Mouse (Mus musculus): ENCODE measurements around the gene Ppp2r1b. TPM values are rescaled to one million over a fixed set of nuclear protein-coding genes. Genes with fewer than 3 reads are reported as not detected.
"Not testable (repeated sequence)": the region's sequence is repeated elsewhere in the genome, so short reads cannot be mapped to it uniquely, and the experiment has no call there.

Gene Ppp2r1b
- polyA plus RNA-seq, 1 experiment from 2014 or later, result 49.0 TPM

GRCm38 (mm10) chr9:50818050-50818449, 27.1 kb upstream of the Ppp2r1b start:
- whole genome bisulfite sequencing, result 87% methylated on average over 6 of the region's 6 CpGs
- Histone ChIP-seq H3K4me2 (no peak overlapping the region), H3K4me1 (no peaks in the 10 kb centered on the region), H3K36me3 (peaks cover 45% of the 10 kb centered on the region), H3K4me3 (no peak overlapping the region), H3K9ac (no peak overlapping the region), H3K9me3 (no peaks in the 10 kb centered on the region), H3K27me3 (no peaks in the 10 kb centered on the region), H3K27ac (no peak overlapping the region)
- ATAC-seq (ENCODE audit: insufficient number of reproducible peaks, low FRiP score, low TSS enrichment, low read depth), result no peak

GRCm38 (mm10) chr9:50819716-50820115, 25.4 kb upstream of the Ppp2r1b start:
- WGBS, result 80% methylated on average over 6 of the region's 6 CpGs

GRCm38 (mm10) chr9:50821651-50822050, 23.4 kb upstream of the Ppp2r1b start:
- H3K4me2 ChIP-seq, result no peak overlapping the region
- peaks cover 38% of the 10 kb centered on the region for H3K36me3 ChIP-seq
- H3K4me1 ChIP-seq, result no peaks in the 10 kb centered on the region
- no peak overlapping the region for H3K4me3 ChIP-seq
- H3K9me3 ChIP-seq, result no peaks in the 10 kb centered on the region
- ATAC-seq (ENCODE audit: insufficient number of reproducible peaks, low FRiP score, low TSS enrichment, low read depth), result no peak
- WGBS, result 90% methylated on average over 6 of the region's 6 CpGs
- H3K27ac ChIP-seq, result no peak overlapping the region
- H3K27me3 ChIP-seq, result no peaks in the 10 kb centered on the region
- H3K9ac ChIP-seq, result no peak overlapping the region

More at GRCm38 (mm10) chr9:50819716-50820115, 25.4 kb upstream of the Ppp2r1b start:
- Histone ChIP-seq H3K9ac (no peak overlapping the region), H3K27me3 (no peaks in the 10 kb centered on the region), H3K9me3 (no peaks in the 10 kb centered on the region), H3K4me2 (no peak overlapping the region), H3K4me3 (no peak overlapping the region), H3K4me1 (no peaks in the 10 kb centered on the region), H3K27ac (no peak overlapping the region), H3K36me3 (peaks cover 42% of the 10 kb centered on the region)
- ATAC-seq (ENCODE audit: insufficient number of reproducible peaks, low FRiP score, low TSS enrichment, low read depth), result no peak

- no peak overlapping the region for H3K9ac ChIP-seq
- H3K27me3 ChIP-seq, result no peaks in the 10 kb centered on the region
- H3K4me3 ChIP-seq, result no peak overlapping the region
- ATAC-seq (ENCODE audit: insufficient number of reproducible peaks, low FRiP score, low TSS enrichment, low read depth), result no peak
- no peaks in the 10 kb centered on the region for H3K4me1 ChIP-seq
- no peak overlapping the region for H3K4me2 ChIP-seq
- no peaks in the 10 kb centered on the region for H3K9me3 ChIP-seq
- H3K27ac ChIP-seq, result no peak overlapping the region
- WGBS, result 91% methylated on average over 5 of the region's 5 CpGs
- peaks cover 32% of the 10 kb centered on the region for H3K36me3 ChIP-seq
Measured at GRCm38 (mm10) chr9:50822216-50822615, 22.9 kb upstream of the Ppp2r1b start.

- H3K9me3 ChIP-seq, result no peaks in the 10 kb centered on the region
- no peak overlapping the region for H3K4me2 ChIP-seq
- 86% methylated on average over 11 of the region's 11 CpGs for WGBS
- ATAC-seq (ENCODE audit: insufficient number of reproducible peaks, low FRiP score, low TSS enrichment, low read depth), result no peak
- no peaks in the 10 kb centered on the region for H3K27me3 ChIP-seq
- H3K4me3 ChIP-seq, result no peak overlapping the region
- peaks cover 37% of the 10 kb centered on the region for H3K36me3 ChIP-seq
- no peak overlapping the region for H3K9ac ChIP-seq
- no peaks in the 10 kb centered on the region for H3K4me1 ChIP-seq
- H3K27ac ChIP-seq, result no peak overlapping the region
Measured at GRCm38 (mm10) chr9:50823779-50824453, 21.2 kb upstream of the Ppp2r1b start.

- no peak overlapping the region for H3K9ac ChIP-seq
- no peak overlapping the region for H3K27ac ChIP-seq
- H3K4me3 ChIP-seq, result no peak overlapping the region
- no peaks in the 10 kb centered on the region for H3K27me3 ChIP-seq
- no peaks in the 10 kb centered on the region for H3K4me1 ChIP-seq
- 86% methylated on average over 5 of the region's 5 CpGs for WGBS
- H3K9me3 ChIP-seq, result no peaks in the 10 kb centered on the region
- H3K36me3 ChIP-seq, result peaks cover 11% of the 10 kb centered on the region; the same call in 1 of the 2 replicates
- no peak for ATAC-seq (ENCODE audit: insufficient number of reproducible peaks, low FRiP score, low TSS enrichment, low read depth)
- no peak overlapping the region for H3K4me2 ChIP-seq
Measured at GRCm38 (mm10) chr9:50831514-50831913, 13.6 kb upstream of the Ppp2r1b start.

GRCm38 (mm10) chr9:50832162-50832561, 12.9 kb upstream of the Ppp2r1b start:
- Histone ChIP-seq H3K4me1 (no peaks in the 10 kb centered on the region), H3K27me3 (no peaks in the 10 kb centered on the region), H3K9me3 (no peaks in the 10 kb centered on the region), H3K4me2 (no peak overlapping the region), H3K27ac (no peak overlapping the region), H3K4me3 (no peak overlapping the region), H3K9ac (no peak overlapping the region), H3K36me3 (peaks cover 11% of the 10 kb centered on the region; the same call in 1 of the 2 replicates)
- no peak for ATAC-seq (ENCODE audit: insufficient number of reproducible peaks, low FRiP score, low TSS enrichment, low read depth)
- 90% methylated on average over 4 of the region's 4 CpGs for WGBS

GRCm38 (mm10) chr9:50832582-50832981, 12.5 kb upstream of the Ppp2r1b start:
- not testable (repeated sequence) for H3K9ac ChIP-seq; H3K4me1 ChIP-seq; ATAC-seq (ENCODE audit: insufficient number of reproducible peaks, low FRiP score, low TSS enrichment, low read depth); H3K4me3 ChIP-seq; H3K27ac ChIP-seq; H3K9me3 ChIP-seq; H3K27me3 ChIP-seq; H3K4me2 ChIP-seq
- WGBS, result 81% methylated on average over 2 of the region's 2 CpGs
- H3K36me3 ChIP-seq, result peaks cover 11% of the 10 kb centered on the region; the same call in 1 of the 2 replicates

GRCm38 (mm10) chr9:50833786-50834185, 11.3 kb upstream of the Ppp2r1b start:
- no peaks in the 10 kb centered on the region for H3K9me3 ChIP-seq
- H3K27me3 ChIP-seq, result no peaks in the 10 kb centered on the region
- H3K4me2 ChIP-seq, result no peak overlapping the region
- H3K27ac ChIP-seq, result no peak overlapping the region
- ATAC-seq (ENCODE audit: insufficient number of reproducible peaks, low FRiP score, low TSS enrichment, low read depth), result no peak
- no peak overlapping the region for H3K9ac ChIP-seq
- whole genome bisulfite sequencing, result 79% methylated on average over 8 of the region's 8 CpGs
- peaks cover 7% of the 10 kb centered on the region; the same call in 1 of the 2 replicates for H3K36me3 ChIP-seq
- no peak overlapping the region for H3K4me3 ChIP-seq
- no peaks in the 10 kb centered on the region for H3K4me1 ChIP-seq

GRCm38 (mm10) chr9:50835068-50835705, 9.9 kb upstream of the Ppp2r1b start:
- no peak overlapping the region for H3K9ac ChIP-seq
- H3K4me3 ChIP-seq, result no peak overlapping the region
- no peaks in the 10 kb centered on the region for H3K4me1 ChIP-seq
- H3K36me3 ChIP-seq, result peaks cover 3% of the 10 kb centered on the region; the same call in 1 of the 2 replicates
- no peak overlapping the region for H3K27ac ChIP-seq
- ATAC-seq (ENCODE audit: insufficient number of reproducible peaks, low FRiP score, low TSS enrichment, low read depth), result no peak
- no peaks in the 10 kb centered on the region for H3K27me3 ChIP-seq
- 91% methylated on average over 10 of the region's 10 CpGs for WGBS
- H3K4me2 ChIP-seq, result no peak overlapping the region
- no peaks in the 10 kb centered on the region for H3K9me3 ChIP-seq

GRCm38 (mm10) chr9:50836097-50836496, 9.0 kb upstream of the Ppp2r1b start:
- Histone ChIP-seq H3K9ac (no peak overlapping the region), H3K27me3 (no peaks in the 10 kb centered on the region), H3K4me3 (no peak overlapping the region), H3K4me2 (no peak overlapping the region), H3K27ac (no peak overlapping the region), H3K4me1 (no peaks in the 10 kb centered on the region), H3K36me3 (peaks cover 3% of the 10 kb centered on the region; the same call in 1 of the 2 replicates), H3K9me3 (no peaks in the 10 kb centered on the region)
- ATAC-seq (ENCODE audit: insufficient number of reproducible peaks, low FRiP score, low TSS enrichment, low read depth), result no peak
- 91% methylated on average over 4 of the region's 4 CpGs for WGBS

GRCm38 (mm10) chr9:50841079-50841789, 3.9 kb upstream of the Ppp2r1b start:
- peaks cover 20% of the 10 kb centered on the region for H3K36me3 ChIP-seq
- H3K27ac ChIP-seq, result no peak overlapping the region
- no peak for ATAC-seq (ENCODE audit: insufficient number of reproducible peaks, low FRiP score, low TSS enrichment, low read depth)
- WGBS, result 85% methylated on average over 13 of the region's 13 CpGs
- H3K4me3 ChIP-seq, result no peak overlapping the region
- no peaks in the 10 kb centered on the region for H3K27me3 ChIP-seq
- H3K9me3 ChIP-seq, result no peaks in the 10 kb centered on the region
- no peak overlapping the region for H3K4me2 ChIP-seq
- H3K4me1 ChIP-seq, result peaks cover 2% of the 10 kb centered on the region; the same call in 1 of the 2 replicates
- no peak overlapping the region for H3K9ac ChIP-seq
